Mouse (Mus musculus): Measurements from ENCODE around the gene Gm20716.

DNA sequence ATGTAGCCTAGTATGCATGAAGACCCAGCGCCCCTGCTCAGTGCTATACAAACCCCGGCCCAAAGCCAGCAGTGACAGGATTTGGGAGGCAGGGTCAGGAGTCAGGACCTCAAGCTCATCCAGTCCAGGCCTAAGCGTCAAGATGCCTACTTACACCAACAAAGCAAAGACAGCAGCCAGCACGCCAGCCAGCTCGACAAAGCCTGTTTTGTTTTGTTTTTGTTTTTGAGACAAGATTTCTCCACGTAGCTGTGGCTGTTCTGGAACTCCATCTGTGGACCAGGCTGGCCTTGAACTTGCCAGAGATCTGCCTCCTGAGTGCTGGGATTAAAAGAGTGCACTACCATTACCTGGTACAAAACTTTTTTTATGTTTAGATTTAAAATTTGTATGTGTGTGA lies 6.8 kb downstream of the Gm20716 start:
- TF ChIP-seq CTCF (IDR thresholded peaks at IDR 0.05; ENCODE audit: borderline replicate concordance, insufficient read depth, low read depth, low read length) (no peak), POLR2A (IDR thresholded peaks at IDR 0.05; ENCODE audit: borderline replicate concordance, insufficient read depth, low read length) (no peak)

All from cerebellum, adult 2 months (tissue).